Mouse (Mus musculus): ENCODE measurements around the gene Swap70.

GRCm38 (mm10) chr7:110211025-110211424 is 10.5 kb upstream of the Swap70 start:
- TF ChIP-seq POLR2A (IDR thresholded peaks at IDR 0.05; ENCODE audit: extremely low read depth, insufficient read depth, low read length), result no peak
- TF ChIP-seq CTCF (IDR thresholded peaks at IDR 0.05; ENCODE audit: low read depth, low read length), result no peak

Data from liver, adult 2 months (tissue).